Mouse (Mus musculus): Measurements from ENCODE around the gene Adamts3. TPM values are rescaled to one million over a fixed set of nuclear protein-coding genes. Genes with fewer than 3 reads are reported as not detected.

The Adamts3 gene
- polyA plus RNA-seq, 1 experiment: not detected

- no peak for TF ChIP-seq GATA1 (IDR thresholded peaks at IDR 0.05; ENCODE audit: low read length)
These were observed 195.3 kb downstream of the Adamts3 start for GRCm38 (mm10) chr5:89687826-89688225.

DNA sequence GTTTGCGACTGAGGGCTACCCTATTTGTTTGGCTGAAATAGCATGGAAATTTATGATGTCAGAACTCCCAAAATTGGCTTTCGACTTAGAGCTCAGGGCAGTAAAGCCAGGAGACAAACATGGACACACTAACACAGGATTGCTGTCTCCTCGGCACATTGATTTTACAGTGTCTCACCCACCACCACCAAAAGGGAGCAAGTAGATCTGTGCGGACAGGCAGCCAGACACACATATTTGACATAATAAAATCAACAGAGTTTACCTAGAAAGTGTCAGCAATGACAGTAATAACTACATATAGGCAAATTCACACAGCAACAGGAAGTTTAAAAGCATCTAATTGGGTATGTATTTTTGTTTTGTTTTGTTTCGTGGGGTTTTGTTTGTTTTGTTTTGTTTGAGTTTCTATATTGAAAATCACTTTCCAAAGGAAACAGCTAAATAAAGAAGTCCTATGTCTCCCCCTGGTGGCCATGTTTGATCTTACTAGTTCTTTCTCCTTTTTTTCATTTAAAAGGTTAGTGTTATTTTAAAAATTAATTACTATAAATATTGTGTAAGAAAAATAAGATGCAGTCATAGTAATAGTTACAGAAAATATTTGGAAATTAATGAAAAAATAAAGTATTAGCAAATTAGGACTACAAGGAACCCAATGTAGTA lies 203.1 kb downstream of the Adamts3 start:
- no peak for TF ChIP-seq GATA1 (IDR thresholded peaks at IDR 0.05; ENCODE audit: low read length)

DNA sequence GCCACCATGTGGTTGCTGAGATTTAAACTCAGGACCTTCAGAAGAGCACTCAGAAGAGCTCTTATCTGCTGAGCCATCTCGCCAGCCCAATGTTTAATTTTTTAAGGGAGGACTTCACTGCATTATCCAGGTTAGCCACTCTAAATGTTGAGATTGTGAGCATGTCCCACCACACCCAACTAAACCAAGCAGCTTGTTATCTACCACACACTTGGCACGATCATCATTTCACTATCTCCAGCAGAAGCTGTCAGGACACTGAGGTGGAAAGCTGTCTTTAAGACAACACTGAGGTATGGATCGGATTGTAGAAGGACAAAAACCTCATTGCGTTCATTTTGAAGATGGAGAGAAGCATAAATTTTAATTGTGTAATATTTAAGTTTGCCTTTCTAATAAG lies 205.0 kb downstream of the Adamts3 start:
- no peak for TF ChIP-seq GATA1 (IDR thresholded peaks at IDR 0.05; ENCODE audit: low read length)

DNA sequence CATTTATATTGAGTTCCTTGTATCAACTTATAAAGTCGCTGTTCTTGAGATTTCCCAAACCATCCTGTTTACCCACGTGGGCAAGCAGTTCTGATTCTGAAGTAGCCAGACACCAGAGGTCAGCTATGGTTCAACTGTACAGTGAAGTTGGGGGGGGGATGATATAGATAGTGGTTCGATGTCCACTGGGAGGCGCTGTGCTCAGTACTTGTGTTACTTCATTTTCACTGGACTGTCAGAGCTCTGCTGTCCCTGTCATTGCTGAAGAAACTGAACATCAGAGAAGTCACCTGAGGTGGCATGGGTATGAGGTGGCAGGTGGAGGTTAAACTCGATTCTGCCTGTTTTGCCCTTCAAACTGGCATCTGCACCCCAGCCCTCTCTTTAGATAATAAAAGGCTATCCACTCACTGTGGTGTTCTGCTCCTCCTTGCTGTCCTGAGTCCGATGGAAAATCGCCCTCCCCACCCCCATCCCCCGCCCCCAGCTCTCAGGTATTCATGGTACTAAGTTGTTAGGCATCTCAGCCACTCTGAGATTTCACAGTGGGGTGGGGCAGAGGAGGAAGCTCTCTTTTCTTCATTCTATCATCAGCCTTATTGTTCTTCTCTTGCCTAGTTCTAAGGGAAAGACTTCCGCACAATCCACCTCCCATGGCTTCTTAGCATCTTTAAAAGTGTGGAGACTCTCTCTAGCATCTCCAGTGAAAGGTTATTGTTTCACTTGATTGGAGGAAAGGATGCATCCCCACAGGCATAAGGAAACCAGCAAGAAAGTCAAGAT lies 208.9 kb downstream of the Adamts3 start:
- no peak for TF ChIP-seq GATA1 (IDR thresholded peaks at IDR 0.05; ENCODE audit: low read length)

DNA sequence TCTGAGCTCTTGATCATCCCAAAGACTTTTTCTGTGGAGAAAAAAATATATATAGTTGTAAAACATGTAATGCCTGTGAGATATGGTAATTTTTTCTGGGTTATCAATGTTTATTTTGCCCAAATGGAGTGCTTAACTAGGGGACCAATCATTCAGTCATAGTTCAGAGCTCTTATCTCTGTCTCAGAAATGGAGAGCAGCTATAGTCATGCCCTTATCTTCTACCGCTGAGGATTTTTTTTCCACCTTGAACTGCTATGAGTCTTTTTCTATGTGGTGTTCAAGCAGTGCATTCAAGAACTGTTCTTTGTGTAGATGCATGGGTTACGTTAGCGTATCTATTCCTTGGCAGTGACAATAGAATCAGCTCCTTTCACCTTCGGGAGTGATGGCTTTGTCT lies 210.2 kb downstream of the Adamts3 start:
- TF ChIP-seq GATA1 (IDR thresholded peaks at IDR 0.05; ENCODE audit: low read length): no peak

DNA sequence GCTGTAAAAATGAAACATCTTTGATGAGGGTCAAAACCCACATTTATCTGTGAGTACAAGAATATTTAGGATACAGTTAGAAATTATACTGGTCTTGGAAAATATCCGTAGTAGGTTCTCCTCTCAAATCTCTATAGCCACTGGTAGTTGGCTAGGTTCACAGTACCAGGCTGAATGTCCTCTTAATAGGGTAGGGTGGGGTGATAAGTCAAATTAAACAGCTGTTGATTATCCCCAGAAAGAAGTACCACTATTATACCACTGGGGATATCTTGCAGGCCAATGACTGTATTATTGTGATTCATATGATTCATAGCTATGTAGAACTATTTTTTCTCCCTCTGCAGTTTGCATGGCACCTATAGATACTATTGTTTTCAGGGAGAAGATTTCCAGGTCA lies 228.8 kb downstream of the Adamts3 start:
- TF ChIP-seq GATA1 (IDR thresholded peaks at IDR 0.05; ENCODE audit: low read length): no peak

GRCm38 (mm10) chr5:89653862-89654261 lies 229.3 kb downstream of the Adamts3 start:
- TF ChIP-seq GATA1 (IDR thresholded peaks at IDR 0.05; ENCODE audit: low read length): no peak

GRCm38 (mm10) chr5:89646940-89647339 lies 236.2 kb downstream of the Adamts3 start:
- TF ChIP-seq GATA1 (IDR thresholded peaks at IDR 0.05; ENCODE audit: low read length): no peak

DNA sequence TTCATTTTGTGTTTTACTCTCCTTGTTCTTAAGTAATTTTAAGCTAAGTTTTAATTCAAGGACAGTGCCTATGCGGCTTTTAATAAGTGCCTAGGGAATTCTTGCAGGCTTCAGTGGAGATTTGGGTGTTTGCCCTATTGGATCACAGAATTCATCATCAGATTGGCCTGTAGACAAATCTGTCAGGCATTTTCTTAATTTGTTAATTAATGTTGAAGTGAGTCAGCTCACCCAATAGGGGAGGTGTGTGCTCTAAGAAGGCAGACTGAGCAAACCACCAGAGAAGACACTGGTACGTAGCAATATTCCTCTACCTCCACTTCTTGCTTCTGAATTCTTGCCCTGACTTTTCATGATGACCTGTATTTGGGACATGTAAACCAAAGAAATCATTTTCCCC lies 247.7 kb downstream of the Adamts3 start:
- TF ChIP-seq GATA1 (IDR thresholded peaks at IDR 0.05; ENCODE audit: low read length): no peak

DNA sequence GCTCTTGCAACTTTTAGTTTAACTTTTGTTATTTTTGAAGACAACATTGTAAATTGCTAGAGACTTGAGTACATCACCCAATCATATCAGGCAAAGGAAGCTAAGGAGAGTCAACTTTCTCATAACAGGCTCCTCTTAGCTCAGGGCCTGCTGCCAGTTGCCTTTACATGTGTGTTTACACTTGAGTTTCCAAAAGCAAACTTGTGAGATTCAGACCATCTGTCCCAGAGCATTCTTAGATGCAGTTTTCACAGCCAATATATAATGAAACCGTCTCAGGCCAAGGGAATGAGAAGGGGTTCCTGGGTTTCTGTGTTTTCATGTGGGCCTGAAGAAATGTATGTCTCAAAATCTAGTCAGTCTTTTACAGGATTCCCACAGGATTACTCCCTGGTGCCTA lies 251.5 kb downstream of the Adamts3 start:
- no peak for TF ChIP-seq GATA1 (IDR thresholded peaks at IDR 0.05; ENCODE audit: low read length)

All from G1E-ER4 (cell line).